Mouse (Mus musculus) erythroid progenitor cell, adult 5-6 weeks (primary cell): ENCODE results near the gene Det1. TPM values are rescaled to one million over a fixed set of nuclear protein-coding genes. Genes with fewer than 3 reads are reported as not detected.

Experiments used
- ATAC-seq: replicated peaks from 2 replicates; pipeline ENCODE4 v1.8.0; 2016; ENCODE audit warnings: moderate number of reproducible peaks, mild to moderate bottlenecking, moderate TSS enrichment, inconsistent platforms; ENCODE audit not compliant: poor library complexity, low FRiP score, severe bottlenecking
- total RNA-seq, 2 experiments: library from RNA; stranded (forward) in 1 of 2; stranded (reverse) in 1 of 2; fragments of 150-400 nt in 1 of 2; fragments of 186-747, 209-891 nt in 1 of 2; gene quantifications; 2 replicates each; pipeline versions ENCODE4 v1.2.3 to v1.2.4; 2015 to 2017; ENCODE audit warnings: low replicate concordance in 2 of 2

Gene Det1
- total RNA-seq, 2 experiments from 2014 or later, result 3.1 to 8.0 TPM

DNA sequence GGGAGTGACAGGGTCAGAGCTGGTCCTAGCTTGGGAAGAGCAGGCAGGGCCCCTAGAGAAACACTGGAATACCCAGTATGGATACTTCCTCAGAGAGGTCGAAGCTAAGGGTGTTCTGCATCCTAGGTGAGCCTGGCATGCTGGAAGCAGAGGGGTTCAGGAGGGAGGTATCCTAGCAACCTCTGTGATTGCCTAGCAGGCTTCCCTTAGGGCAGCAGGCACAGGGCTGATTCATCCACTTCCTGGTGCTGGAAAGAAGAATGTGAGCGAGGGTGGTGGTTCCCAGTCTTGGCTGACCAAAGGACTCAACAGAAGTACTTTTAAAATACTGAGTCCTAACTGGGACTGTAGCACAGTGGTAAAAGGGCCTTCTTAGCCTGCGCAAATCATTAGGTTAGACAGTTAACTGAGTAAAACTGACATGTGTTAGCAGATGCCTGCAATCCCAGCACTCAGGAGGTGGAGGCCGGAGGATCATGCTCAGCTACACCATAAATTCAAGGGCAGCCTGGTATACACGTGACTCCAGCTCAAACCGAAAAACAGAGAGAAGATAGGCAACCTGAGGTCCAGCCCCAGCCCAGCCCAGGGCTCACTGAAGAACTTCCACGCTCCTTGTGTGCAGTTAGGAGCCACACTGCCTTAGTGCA, 16.9 kb upstream of the Det1 start:
- no peak for ATAC-seq

DNA sequence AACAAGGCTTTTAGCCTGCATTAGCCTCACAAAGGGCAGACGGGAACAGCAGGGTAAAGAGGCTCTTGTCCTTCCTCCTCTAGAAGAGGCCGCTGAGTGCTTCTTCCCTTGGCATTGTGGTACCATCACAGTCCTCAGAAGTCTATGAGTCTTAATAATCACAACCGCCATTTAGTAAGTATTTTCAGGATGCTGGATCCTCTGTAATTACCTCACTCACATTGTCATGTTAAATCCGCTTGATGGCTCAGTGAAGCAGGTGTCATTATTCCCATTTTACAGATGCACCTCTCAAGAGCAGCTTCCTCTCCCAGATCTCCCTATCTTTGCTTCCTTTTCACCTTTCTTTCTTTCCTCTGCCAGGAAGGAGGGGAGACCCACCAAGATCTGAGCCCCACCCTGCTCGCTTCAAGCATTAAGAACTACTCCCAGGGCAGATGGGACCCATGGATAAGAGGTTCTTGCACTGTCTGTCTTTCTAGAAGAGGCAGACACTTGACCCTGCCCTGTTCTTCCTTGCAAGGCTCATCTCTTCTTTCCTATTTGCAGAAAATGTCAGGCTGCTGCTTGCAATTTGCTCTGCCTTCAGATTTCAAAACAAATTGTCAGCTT, 8.1 kb upstream of the Det1 start:
- ATAC-seq, result no peak

DNA sequence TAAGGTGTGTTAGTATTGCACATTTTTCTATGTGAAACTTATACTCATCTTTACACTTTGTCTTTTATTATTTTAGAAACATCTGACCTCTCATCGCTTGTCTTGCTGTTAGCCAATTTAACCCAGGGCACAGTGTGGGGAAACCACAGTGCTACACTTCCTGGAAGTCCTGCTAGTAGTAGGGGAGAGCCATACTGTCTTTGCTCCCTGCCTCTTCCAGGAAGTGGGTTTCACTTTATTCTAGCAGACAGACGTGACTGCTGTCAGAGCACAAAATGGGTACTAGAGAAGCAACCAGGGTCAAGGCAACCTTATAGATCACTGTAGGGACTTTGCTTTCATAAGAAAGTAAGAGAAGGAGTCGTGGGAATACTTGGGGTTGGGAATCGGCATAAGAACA, 7.0 kb upstream of the Det1 start:
- ATAC-seq, result no peak

DNA sequence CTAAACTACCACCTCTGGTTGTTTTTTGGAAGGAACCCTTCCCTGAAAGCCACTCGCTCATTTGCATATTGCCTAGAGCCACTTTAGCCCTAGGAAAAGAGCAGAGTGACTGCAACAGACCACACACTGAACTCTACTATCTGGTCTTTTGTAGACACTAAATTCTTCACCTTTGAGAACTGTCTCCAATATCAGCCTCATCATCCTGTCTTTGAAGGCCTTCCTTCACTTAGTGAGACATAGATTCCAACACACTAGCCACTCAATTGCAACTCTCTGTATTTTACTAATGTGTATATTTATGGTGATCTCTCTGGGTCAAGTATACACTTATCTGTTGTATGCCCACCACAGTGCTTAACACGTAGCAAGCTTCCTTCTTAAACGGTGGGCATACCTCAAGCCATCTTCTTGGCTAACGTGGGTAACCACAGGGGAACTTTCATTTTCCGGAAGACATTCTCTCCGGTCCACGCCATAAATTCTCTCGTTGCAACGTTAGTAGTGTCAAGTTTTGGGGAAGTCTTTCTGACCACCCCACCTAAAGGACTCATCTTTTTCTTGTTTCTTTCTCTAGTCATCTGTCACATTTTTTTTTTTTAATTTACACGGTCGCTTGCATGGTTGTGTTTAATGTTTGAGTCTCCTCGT, 872 bp downstream of the Det1 start:
- no peak for ATAC-seq

DNA sequence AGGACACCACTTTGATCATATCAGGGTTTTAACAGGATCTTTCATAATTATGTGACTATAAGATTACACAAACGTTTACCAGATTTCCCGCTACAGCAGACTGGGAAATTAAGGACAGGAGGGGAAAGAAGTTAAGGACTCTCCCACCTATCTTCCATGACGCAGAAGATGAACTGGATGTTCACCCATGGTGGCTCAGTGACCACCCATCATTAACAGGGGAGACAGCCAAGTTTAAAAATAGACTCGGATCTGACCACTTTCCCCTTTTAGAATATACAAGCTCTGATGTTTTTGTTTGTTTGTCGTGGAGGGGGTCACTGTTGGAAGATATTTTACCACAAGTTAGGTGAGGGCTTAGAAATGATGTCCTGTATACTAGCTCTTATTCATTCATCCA, 5.5 kb downstream of the Det1 start:
- ATAC-seq, result no peak

DNA sequence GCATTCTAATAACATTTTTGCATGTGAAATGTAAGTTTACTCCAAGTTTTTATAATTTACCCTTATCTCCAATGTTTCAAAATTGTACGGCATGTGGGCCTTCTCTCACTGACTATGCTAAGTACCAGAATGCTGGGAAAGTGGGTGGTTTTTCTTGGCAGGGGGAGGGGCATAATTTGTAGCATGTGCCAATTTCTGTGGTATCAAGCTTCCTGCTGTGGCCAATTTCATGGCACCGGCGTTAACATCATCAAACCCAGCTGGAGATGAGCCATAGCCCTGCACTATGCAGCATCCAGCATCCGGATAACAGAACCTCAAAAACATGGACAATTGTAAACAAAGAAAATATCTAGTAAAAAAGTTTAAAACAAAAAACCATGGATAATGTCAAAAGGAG, 9.8 kb downstream of the Det1 start:
- ATAC-seq, result no peak

DNA sequence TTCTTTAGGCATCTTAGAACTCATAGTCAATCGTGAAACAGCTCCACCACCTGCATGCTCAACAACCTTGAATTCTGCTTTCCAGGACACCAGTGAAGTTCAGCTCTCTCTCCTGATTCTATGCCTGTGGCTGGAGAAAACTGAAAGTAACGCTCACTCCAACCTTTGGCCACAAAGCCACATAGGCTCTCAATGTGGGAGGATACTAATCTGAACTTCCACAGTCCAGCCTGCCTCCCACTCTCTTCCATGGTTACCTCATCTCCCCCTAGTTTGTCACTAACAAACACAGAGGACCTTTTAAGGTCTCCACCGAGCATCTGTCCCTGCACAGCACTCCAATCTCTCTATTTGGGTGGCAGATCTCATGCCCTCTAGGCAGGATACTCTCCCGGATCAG, 11.4 kb downstream of the Det1 start:
- no peak for ATAC-seq

DNA sequence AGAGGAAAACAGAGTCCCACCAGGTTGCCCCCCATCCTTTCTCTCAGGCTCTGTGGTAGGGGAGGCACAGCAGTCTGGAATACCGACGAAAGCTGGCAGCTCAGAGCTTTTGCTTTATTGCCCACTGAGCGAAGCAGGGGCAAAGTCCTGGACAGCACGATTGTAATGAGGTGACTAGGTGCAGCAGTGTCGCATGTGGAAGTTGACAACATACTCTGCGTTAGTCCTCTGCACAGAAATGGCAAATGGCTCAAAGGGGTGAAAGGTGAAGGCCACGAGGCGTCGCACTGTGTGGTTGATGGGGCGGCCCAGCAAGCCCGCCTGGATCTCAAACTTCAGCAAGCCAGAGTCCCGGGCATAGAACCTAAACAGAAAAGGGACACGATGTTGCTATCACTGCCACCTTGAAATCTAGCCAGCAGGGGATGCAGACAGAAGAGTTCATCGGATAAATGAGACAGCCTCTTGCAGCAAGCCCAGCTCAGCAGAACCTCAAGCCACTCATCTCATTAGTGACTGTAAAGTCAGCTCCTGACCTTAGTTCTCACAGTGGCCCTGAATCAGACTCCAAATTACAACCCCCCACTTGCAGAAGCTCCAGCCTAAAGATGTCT, 19.2 kb downstream of the Det1 start:
- ATAC-seq, result no peak

DNA sequence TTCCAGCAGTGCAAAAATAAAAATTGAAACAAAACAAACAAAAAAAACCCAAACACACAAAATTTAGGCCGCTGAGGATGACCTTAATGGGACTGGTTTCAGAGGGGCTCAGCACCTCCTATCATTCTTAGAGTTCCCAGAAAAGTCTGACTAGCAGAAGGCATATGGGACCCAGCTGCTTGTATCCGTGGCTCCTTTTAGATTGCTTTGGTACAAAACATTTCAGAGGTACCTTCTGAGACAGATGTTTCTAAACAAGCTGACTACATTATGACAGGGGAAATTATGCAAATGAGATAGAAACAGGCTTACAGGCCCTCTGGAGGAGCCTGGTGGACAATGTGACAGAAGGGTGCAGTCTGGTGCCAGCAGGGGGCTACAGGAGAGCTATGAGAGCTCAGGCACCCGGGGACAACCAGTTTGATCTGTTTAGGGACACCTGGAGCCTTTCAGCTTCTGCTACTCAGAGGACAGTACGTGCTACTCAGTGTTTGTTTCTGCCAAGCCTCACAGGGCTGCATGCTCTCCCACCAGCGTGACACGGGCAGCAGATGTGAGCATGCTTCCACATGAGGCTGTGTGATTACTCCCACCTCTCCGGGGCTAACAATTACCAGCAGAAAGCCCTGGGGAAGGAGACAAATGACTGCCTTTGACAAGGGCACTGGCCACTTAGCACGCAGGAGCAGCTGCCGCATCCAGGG, 20.2 kb downstream of the Det1 start:
- no peak for ATAC-seq

DNA sequence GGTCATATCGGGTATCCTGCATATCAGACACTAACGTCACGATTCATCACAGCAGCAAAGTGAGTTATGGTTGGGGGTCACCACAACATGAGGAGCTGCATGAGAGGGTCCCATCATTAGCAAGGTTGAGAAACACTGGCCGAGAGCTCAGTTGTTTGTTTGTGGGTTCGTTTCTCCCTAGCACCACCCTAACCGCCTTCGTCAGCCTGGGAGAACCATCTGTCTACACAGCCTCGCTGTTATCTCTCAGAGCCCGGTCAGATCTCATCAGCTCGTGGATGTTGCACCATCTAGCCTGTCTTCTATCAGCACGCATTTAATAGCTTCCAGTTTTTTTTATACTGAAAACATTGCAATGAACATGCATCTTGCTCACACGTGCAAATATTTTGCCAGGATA, 28.7 kb downstream of the Det1 start:
- ATAC-seq, result no peak

DNA sequence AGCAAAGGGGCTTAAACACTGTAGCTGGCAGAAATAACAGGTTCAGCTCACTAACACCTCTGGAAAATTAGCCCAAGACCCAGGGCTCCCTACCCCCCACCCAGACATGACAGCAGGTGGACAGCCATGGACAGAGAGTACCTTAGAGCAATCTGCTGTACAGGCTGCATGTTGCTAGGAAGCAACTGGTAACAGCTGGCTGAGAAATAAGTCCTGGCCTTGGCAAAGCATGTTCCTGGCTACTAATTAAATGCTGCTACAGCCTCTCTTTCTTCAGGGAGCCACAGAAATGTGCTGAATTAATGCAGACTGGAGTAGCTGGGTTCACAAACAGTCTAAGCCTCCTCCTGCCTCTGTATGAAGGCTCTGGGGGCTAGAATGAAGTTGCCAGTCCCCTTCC, 32.3 kb downstream of the Det1 start:
- no peak for ATAC-seq

DNA sequence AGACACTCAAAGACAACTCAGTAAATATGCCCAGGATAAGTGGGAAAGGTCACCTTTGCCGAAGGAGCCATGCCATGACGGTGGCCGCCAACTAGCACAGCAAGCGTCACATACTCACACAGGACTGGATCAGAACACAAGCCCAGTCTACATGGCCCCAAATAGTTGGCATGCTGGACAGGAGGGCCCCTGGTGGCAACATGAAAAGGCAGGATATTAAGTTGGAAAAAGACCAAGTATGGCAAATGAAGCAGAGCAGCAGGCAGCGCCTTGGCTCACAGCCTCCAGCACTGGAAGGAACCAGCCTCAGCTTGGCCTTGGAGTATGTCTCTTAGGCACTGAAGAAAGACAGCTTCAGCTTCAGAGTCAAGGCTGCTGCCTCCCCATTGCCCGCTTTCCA, 33.3 kb downstream of the Det1 start:
- no peak for ATAC-seq

DNA sequence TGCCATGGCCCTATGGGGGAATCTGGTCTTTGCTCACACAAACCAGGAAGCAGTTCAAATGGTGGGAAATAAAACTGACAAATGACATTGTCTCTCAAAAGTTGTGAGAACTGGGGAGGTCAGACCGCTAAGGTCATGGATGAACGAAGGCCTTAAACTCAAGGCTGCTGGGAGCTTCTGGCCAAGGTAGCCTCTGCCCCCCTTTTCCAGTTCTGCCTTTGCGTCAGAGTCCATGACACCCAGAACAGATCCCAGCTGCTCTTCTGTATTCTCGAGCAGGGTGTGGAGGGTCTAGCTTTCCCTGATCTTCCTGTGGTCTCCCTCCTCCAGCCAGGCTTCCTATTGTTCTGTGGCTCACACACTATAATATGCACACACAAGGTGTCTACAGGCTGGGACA, 39.9 kb downstream of the Det1 start:
- no peak for ATAC-seq

DNA sequence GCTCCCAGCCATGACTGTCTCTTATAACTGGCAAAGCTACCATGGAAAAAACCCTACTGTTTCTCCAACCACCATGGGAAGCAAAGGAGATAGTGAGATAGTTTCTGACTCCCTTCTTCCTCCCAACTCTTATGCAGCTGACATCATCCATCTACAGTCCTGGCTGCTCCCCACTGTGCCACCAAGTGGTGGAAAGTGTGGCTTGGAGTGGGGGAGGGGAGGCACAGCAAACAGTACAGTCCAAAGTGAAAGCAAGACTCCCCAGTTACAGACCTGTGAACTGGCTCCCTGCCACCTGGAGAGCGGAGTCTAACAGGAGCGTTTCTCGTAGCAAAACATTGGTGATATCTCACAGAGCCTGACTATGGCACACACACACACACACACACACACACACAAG, 43.2 kb downstream of the Det1 start:
- ATAC-seq, result no peak

DNA sequence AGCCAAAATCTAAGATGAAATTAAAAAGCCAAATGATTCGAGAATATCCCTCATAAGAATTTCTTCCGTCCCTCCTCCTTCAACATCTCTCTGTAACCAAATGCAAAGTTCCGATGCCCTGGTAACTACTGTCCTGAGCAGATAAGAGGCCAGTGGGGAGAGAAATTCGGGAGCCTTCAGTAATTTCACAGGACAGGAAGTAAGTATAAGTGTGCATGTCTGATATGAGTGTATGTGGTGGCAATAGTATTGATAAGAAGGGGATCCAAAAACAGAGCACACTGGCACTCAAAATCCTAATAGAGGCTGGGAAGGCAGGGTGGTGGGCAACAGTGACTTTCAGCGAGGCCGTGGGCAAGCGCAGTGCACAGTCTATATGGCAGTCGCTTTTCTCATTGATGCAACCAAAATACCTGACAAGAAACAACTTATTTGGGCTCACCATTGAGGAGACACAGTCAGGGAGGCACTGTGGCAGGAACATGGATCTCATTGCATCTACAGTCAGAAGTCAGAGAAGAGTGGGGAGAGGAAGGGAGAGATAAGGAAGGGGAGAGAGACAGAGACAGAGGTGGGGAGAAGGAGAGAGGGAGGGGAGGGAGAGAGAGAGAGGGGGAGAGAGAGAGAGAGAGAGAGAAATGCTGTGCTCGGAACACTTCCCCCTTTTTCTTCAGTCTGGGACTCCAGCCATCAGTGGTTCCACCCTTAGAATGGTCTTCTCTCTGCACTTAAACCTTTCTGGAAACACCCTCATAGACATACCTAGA, 47.1 kb downstream of the Det1 start:
- ATAC-seq, result peak; percentile 85

DNA sequence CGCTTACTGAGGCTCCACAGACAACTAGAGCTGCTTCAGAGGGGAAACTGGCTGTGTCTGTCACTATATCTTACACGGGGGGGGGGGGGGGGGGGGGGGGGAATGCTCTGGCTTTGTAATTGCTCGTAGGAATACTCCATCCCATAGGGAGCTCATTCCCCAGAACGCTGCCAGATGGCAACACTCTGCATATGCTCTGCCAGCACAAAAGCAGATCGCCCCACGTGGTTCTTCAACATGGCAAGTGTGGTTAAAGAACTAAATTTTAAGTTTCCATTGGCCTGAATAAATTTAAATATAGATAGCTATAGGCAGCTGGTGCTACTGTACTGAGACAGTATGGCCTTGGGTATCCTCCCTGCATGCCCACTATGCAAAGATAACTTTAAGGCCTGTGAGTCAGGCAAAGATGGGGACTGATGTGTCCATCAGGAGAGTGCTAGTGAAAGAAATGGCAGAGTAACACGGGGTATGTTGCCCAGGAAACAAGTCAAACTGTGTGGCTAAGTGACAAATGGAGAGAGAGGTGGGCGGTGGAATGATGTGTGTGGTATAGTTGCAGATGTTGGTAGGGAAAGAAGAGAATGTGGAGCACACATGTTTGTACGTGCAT, 49.1 kb downstream of the Det1 start:
- no peak for ATAC-seq

DNA sequence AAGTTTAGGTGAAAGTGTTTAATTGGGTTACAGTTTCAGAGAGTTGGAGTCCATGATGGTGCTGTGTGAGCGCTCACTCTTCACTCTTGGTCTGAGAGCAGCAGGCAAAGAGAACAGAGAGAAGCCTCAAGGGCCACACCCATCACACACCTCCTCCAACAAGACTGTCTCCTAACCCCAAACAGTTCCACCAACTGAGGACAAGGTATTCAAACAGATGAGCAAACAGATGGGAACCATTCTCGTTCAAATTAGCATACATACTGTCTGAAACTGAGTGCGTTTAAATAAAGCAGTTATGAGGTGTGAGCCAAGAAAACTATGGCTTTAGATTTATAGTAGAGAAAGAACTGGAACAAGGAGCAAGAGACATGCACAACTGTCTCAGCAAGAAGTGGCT, 50.4 kb downstream of the Det1 start:
- no peak for ATAC-seq

DNA sequence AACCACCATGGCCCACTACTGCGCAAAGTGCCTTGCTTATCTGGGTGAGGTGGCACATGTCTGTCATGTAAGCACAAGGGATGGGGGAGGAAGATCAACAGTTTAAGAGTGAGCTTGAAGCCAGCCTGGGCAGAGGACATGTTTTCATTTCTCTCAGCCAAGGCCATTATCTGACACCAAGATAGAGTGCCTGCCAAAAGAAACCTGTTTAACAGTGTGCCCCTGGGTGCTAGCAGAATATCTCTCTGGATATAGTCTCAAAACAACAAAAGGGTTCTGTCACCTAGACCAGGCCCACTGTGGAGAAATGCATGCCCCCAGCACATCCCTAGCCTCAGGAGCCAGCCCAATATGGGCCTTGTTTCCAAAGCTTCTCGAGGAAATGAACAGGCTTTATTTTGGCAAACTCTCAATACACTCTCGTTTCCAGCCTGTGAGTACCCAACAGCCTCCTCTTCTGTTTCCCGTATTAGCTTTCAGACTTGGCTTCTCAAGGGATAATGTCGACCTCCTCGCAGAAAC, 52.4 kb downstream of the Det1 start:
- ATAC-seq, result peak; percentile 38

DNA sequence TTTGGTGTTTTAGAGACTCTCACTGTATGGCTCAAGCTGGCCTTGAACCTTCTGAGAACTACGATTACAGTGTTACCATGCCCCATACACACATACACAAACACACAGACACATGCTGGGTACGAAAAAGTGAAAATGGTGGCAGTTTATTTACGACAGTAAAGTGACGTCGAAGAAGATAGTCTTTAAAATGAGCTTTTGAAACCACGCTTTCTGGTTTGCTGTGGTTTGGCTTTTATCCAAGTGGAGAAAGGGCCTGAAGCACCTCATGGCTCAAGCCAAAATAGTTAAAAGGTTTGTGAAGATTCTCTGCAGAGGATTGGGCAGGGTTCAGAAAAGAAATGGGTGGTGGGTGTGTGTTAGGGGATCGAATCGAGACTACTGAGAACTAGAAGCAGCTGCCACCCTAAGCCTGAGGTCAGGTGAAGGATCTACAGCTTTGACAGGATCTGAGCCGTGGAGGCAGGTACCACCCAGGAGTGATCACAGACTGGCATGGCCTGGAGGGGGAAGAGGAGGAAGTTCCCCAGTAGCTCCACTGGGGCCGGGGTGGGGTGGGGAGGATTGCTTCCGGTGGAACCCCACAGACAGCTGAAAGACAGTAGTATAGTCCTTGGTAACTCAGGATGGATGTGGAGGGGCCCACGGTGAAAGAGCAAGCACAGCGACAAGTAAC, 53.0 kb downstream of the Det1 start:
- no peak for ATAC-seq
